Mouse (Mus musculus) hindbrain, postnatal 0 days (tissue): Measurements from ENCODE around the gene Olfr1448. TPM values are rescaled to one million over a fixed set of nuclear protein-coding genes. Genes with fewer than 3 reads are reported as not detected.
"Not testable (repeated sequence)": the region's sequence is repeated elsewhere in the genome, so short reads cannot be mapped to it uniquely, and the experiment has no call there.

Experiments
- ATAC-seq: fragments of 200-750 bp; cut with Nextera tagmentation; 2 replicates; pipeline ENCODE4 v1.8.0; 2017; ENCODE audit warnings: mild to moderate bottlenecking, moderate TSS enrichment, moderate library complexity
- DNase-seq: peaks from one replicate; pipeline ENCODE4 v3.0.0-alpha.2; 2015; ENCODE audit warnings: low spot score
- H3K27ac ChIP-seq: fragments of 300-500 bp; sonication (generic); 2 replicates; pipeline ENCODE4 v1.5.1; 2014; ENCODE audit warnings: mild to moderate bottlenecking
- H3K27me3 ChIP-seq: fragments of 300-500 bp; sonication (generic); 2 replicates; pipeline ENCODE4 v1.6.1; 2014; ENCODE audit warnings: low read length, mixed read lengths; ENCODE audit not compliant: insufficient read depth
- H3K36me3 ChIP-seq: fragments of 300-500 bp; sonication (generic); 2 replicates; pipeline ENCODE4 v1.6.1; 2014; ENCODE audit warnings: low read length, mixed read lengths; ENCODE audit not compliant: insufficient read depth
- H3K4me1 ChIP-seq: fragments of 300-500 bp; sonication (generic); 2 replicates; pipeline ENCODE4 v1.6.1; 2014; ENCODE audit warnings: antibody characterized with exemption, low read length, mixed read lengths; ENCODE audit not compliant: insufficient read depth
- H3K4me2 ChIP-seq: fragments of 300-500 bp; sonication (generic); 2 replicates; pipeline ENCODE4 v1.6.1; 2014; ENCODE audit warnings: low read depth, mild to moderate bottlenecking, low read length, moderate library complexity, mixed read lengths
- H3K4me3 ChIP-seq: fragments of 300-500 bp; sonication (generic); 2 replicates; pipeline ENCODE4 v1.5.1; 2014; ENCODE audit warnings: low read length
- H3K9ac ChIP-seq: fragments of 300-500 bp; sonication (generic); replicated peaks from 2 replicates; pipeline ENCODE4 v1.6.1; 2014; ENCODE audit warnings: mild to moderate bottlenecking, low read length, moderate library complexity, mixed read lengths
- H3K9me3 ChIP-seq: fragments of 300-500 bp; sonication (generic); 2 replicates; pipeline ENCODE4 v1.6.1; 2016; ENCODE audit warnings: low read length, mixed read lengths
- CTCF ChIP-seq: IDR thresholded peaks from 2 replicates; pipeline ENCODE4 v1.5.1; 2016; ENCODE audit warnings: antibody characterized with exemption, control low read depth, low read depth
- WGBS: fragments of 180-500 bp; shearing (Covaris S2); extraction: QIAGEN DNeasy Blood & Tissue Kit; methylation state at CpG from one replicate; pipeline ENCODE4 v1.1.7; 2014; 5-methylcytosine and 5-hydroxymethylcytosine counted together
- polyA plus RNA-seq: library from polyadenylated mRNA; unstranded; fragments of >200 nt; fragmentation: Nextera tagmentation; extraction: Ambion mirVana; gene quantifications from 2 replicates; pipeline ENCODE4 v1.2.1, GENCODE M21; 2015
- total RNA-seq: library from RNA; depleted of rRNA; stranded (reverse); fragments of >200 nt; gene quantifications from 2 replicates; pipeline ENCODE4 v1.2.3, GENCODE M21; 2014; rRNA removed

Gene Olfr1448
- total RNA-seq (not detected in 2 replicates), polyA plus RNA-seq (not detected in 2 replicates)

DNA sequence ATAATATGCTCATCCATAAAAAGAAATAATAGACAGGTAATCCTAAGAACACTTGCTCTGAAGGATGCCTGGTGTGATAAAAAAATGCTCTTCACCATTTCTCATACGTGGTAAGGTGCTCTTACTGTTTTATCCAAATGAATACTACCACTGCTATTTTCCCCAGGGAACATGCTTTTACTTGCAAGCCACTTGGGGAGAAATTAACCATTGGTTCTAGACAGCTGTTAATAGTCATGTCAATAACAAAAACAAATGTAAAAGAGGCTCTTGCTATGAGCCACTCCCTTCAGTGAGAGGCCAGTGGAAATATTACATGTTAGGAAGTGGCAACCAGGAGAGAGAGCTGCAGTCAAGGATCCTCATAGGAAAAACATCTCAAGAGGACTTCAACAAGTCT lies at the start of gene Olfr1448:
Olfr1448 (minus strand) TSS at position 101 of the 400 bp plus-strand sequence.
- Histone ChIP-seq H3K9ac (no peak within 1 kb of the TSS), H3K4me3 (no peak within 1 kb of the TSS), H3K9me3 (0 out of 2 replicates have a peak, but pooled peaks cover 2% of the 10 kb centered on the region), H3K4me2 (no peak within 1 kb of the TSS), H3K27ac (no peak within 1 kb of the TSS), H3K4me1 (no peaks in the 10 kb centered on the region), H3K27me3 (no peaks in the 10 kb centered on the region), H3K36me3 (no peaks in the 10 kb centered on the region)
- TF ChIP-seq CTCF = no peak
- 65% methylated on average over 1 of the region's 1 CpGs for WGBS
- DNase-seq (no peak), ATAC-seq (no peak)

DNA sequence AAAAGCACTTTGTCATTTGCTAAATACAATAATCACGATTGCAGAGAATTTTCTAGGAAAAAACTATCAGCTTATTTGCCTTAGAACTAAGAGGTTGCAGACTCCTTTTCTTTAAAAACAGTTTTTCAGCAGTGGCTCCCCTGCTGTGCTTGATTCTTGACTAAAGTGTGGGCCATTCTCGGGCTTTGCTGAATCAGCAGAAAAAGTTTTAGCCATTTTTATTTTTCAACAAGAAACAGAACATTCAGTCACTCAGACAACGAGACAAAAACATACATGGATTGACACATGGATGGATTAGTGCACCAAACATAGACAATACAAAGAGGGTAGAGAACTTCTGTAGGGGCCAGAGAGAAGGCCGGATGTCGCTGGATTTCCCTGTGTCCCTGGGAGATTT lies 45.9 kb upstream of the Olfr1448 start:
- not testable (repeated sequence) for H3K27ac ChIP-seq, DNase-seq, H3K4me2 ChIP-seq, H3K9ac ChIP-seq, ATAC-seq, H3K4me1 ChIP-seq, H3K9me3 ChIP-seq, H3K36me3 ChIP-seq, H3K27me3 ChIP-seq, H3K4me3 ChIP-seq
- WGBS = 80% methylated on average over 5 of the region's 5 CpGs

DNA sequence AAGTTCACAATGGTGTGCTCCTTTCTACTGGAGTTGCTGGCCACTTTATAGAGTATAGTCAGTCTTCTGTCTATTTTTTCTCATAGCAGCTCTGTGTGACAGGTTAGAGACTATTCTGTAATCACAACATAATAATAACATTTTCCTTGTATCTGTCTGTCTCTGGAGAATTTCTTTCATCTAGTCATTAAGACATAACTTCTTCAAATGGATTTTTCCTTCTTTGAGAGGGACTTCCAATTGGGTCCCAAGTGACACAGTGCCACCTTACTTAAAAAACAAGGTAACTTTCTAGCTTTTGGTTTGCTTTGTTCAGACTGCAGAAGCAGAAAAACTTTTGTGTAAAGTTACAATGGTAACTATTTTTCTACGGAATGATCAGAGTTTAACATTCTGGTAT lies 25.7 kb upstream of the Olfr1448 start, which contains the start of gene Olfr1450:
Olfr1450 (plus strand) TSS at position 301 of the 400 bp plus-strand sequence.
- no peaks in the 10 kb centered on the region for H3K27me3 ChIP-seq
- no peak within 1 kb of the TSS for H3K4me3 ChIP-seq
- no peak for TF ChIP-seq CTCF
- 93% methylated on average over 1 of the region's 1 CpGs for WGBS
- H3K9me3 ChIP-seq = no peaks in the 10 kb centered on the region
- ATAC-seq (no peak), DNase-seq (no peak)
- H3K4me1 ChIP-seq = no peaks in the 10 kb centered on the region
- no peaks in the 10 kb centered on the region for H3K36me3 ChIP-seq
- no peak within 1 kb of the TSS for H3K9ac ChIP-seq
- H3K27ac ChIP-seq = no peak within 1 kb of the TSS
- no peak within 1 kb of the TSS for H3K4me2 ChIP-seq

DNA sequence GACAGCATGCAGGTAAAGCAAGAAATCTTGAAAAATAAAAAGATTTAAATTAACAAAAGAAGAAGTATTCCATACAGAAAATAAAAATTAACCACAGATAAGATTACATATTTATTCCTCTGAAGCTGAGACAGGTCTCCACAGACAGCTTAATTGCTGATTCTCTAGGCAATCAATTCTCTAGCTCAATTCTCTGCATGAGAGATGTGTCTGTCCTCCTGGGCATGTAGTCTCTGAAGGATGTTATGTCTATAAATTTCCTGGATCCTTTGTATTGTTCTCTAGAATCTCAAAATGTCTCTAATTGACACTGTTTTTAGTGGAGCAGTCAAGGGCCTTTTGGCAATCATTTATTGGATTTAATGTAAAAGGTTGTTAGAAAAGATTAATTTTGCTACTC lies 6.3 kb upstream of the Olfr1448 start, which contains the start of gene Olfr1449:
Olfr1449 (plus strand) TSS at position 301 of the 400 bp plus-strand sequence.
- Histone ChIP-seq H3K9ac (no peak within 1 kb of the TSS), H3K27ac (no peak within 1 kb of the TSS), H3K4me2 (no peak within 1 kb of the TSS), H3K9me3 (no peaks in the 10 kb centered on the region), H3K4me3 (no peak within 1 kb of the TSS), H3K27me3 (no peaks in the 10 kb centered on the region), H3K36me3 (no peaks in the 10 kb centered on the region), H3K4me1 (no peaks in the 10 kb centered on the region)
- ATAC-seq (no peak), DNase-seq (no peak)
- no peak for TF ChIP-seq CTCF

DNA sequence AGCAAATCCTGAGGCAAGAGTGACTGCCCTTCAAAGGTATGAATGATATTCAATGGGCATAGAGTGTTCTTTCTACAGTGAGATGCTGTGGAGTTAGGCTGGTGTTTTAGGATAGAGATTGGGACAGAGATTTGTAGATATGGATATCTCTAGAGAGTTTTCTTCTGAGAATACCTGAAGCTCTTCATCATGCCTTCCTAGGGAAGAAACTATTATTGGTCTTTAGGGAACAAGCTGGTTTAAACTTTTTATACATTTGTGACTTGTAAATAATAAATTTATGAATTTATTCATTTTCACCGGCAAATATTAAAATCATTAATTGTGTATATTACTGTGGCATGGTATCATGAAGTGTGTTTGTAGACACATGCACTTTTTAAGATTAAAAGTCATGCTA lies 20.6 kb downstream of the Olfr1448 start, which contains the start of gene Olfr1447:
Olfr1447 (minus strand) TSS at position 101 of the 400 bp plus-strand sequence.
- WGBS = 96% methylated on average over 1 of the region's 1 CpGs
- Histone ChIP-seq H3K9ac (no peak within 1 kb of the TSS), H3K9me3 (no peaks in the 10 kb centered on the region), H3K4me3 (no peak within 1 kb of the TSS), H3K4me1 (no peaks in the 10 kb centered on the region), H3K36me3 (no peaks in the 10 kb centered on the region), H3K27ac (no peak within 1 kb of the TSS), H3K27me3 (no peaks in the 10 kb centered on the region), H3K4me2 (no peak within 1 kb of the TSS)
- ATAC-seq (no peak), DNase-seq (no peak)
- TF ChIP-seq CTCF = no peak

DNA sequence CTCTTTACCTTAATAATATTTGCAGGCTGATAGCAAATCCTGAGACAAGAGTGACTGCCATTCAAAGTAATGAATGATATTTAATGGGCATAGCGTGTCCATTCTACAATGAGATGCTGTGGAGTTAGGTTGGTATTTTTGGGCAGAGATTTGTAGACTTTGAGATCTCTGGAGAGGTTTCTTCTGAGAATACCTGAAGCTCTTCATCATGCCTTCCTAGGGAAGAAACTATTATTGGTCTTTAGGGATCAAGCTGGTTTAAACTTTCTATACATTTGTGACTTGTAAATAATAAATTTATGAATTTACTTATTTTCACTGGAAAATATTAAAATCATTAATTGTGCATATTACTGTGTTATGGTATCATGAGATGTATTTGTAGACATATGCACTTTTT lies 30.8 kb downstream of the Olfr1448 start, which contains the start of gene Olfr1446:
Olfr1446 (minus strand) TSS at position 101 of the 400 bp plus-strand sequence.
- DNase-seq (no peak), ATAC-seq (no peak)
- H3K4me2 ChIP-seq = no peak within 1 kb of the TSS
- H3K4me3 ChIP-seq = no peak within 1 kb of the TSS
- no peak for TF ChIP-seq CTCF
- no peaks in the 10 kb centered on the region for H3K9me3 ChIP-seq
- no peaks in the 10 kb centered on the region for H3K27me3 ChIP-seq
- no peak within 1 kb of the TSS for H3K27ac ChIP-seq
- no peaks in the 10 kb centered on the region for H3K4me1 ChIP-seq
- H3K36me3 ChIP-seq = no peaks in the 10 kb centered on the region
- WGBS = 84% methylated on average over 1 of the region's 1 CpGs
- H3K9ac ChIP-seq = no peak within 1 kb of the TSS

DNA sequence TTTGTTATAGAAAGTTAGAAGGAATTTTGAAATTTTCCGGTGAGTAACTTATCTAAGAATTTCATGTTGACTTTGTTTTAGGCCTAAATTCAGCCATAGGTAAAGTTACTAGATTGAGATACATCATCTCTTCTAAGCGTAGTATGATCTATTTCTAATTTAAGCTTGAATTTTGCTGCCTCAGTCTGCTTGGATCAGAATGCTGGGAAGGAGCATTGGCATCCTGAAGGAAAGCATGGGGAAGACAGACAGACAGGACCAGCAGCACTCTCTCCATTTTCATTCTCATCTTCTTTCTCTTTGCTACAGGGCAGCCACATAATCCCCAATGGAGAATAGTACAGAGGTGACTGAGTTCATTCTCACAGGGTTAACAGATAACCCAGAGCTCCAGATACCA lies 40.7 kb downstream of the Olfr1448 start, which contains the start of gene Olfr1445:
Olfr1445 (plus strand) TSS at position 301 of the 400 bp plus-strand sequence.
- no peak for TF ChIP-seq CTCF
- ATAC-seq = no peak
- 82% methylated on average over 2 of the region's 2 CpGs for WGBS
- no peak for DNase-seq
- no peaks in the 10 kb centered on the region for H3K4me1 ChIP-seq
- no peak within 1 kb of the TSS for H3K9ac ChIP-seq
- no peaks in the 10 kb centered on the region for H3K9me3 ChIP-seq
- H3K36me3 ChIP-seq = no peaks in the 10 kb centered on the region
- no peak within 1 kb of the TSS for H3K4me3 ChIP-seq
- H3K27ac ChIP-seq = no peak within 1 kb of the TSS
- H3K4me2 ChIP-seq = no peak within 1 kb of the TSS
- no peaks in the 10 kb centered on the region for H3K27me3 ChIP-seq

Other genes with a start within 250 kb of the Olfr1448 start
- gene Olfr1443, start 246.3 kb downstream of the Olfr1448 start, total RNA-seq = not detected in 2 replicates
- not detected in 2 replicates for gene Olfr1443, start 246.3 kb downstream of the Olfr1448 start, polyA plus RNA-seq
- not detected in 2 replicates for gene Keg1, start 228.6 kb downstream of the Olfr1448 start, total RNA-seq
- gene Keg1, start 228.6 kb downstream of the Olfr1448 start, polyA plus RNA-seq = not detected in 2 replicates
- 0.42 and 1.3 TPM in 2 replicates for gene Cntf, start 158.8 kb downstream of the Olfr1448 start, total RNA-seq
- gene Cntf, start 158.8 kb downstream of the Olfr1448 start, polyA plus RNA-seq = 0.83 and 1.5 TPM in 2 replicates
- 42.5 and 49.1 TPM in 2 replicates for gene Zfp91, start 128.3 kb downstream of the Olfr1448 start, total RNA-seq
- gene Zfp91, start 128.3 kb downstream of the Olfr1448 start, polyA plus RNA-seq = 13.4 and 14.1 TPM in 2 replicates
- 0.83 and 1.8 TPM in 2 replicates for gene Lpxn, start 128.2 kb downstream of the Olfr1448 start, total RNA-seq
- gene Lpxn, start 128.2 kb downstream of the Olfr1448 start, polyA plus RNA-seq = 1.1 and 1.2 TPM in 2 replicates
- not detected in 2 replicates for gene Gm5244, start 77.7 kb downstream of the Olfr1448 start, total RNA-seq
- gene Gm5244, start 77.7 kb downstream of the Olfr1448 start, polyA plus RNA-seq = not detected in 2 replicates
- not detected in 2 replicates for gene Olfr1444, start 67.1 kb downstream of the Olfr1448 start, total RNA-seq
- not detected in 2 replicates for gene Olfr1444, start 67.1 kb downstream of the Olfr1448 start, polyA plus RNA-seq
- gene Olfr1445, start 40.6 kb downstream of the Olfr1448 start, total RNA-seq = not detected in 2 replicates
- gene Olfr1445, start 40.6 kb downstream of the Olfr1448 start, polyA plus RNA-seq = not detected in 2 replicates
- not detected in 2 replicates for gene Olfr1446, start 30.9 kb downstream of the Olfr1448 start, total RNA-seq
- not detected in 2 replicates for gene Olfr1446, start 30.9 kb downstream of the Olfr1448 start, polyA plus RNA-seq
- not detected in 2 replicates for gene Olfr1447, start 20.7 kb downstream of the Olfr1448 start, total RNA-seq
- gene Olfr1447, start 20.7 kb downstream of the Olfr1448 start, polyA plus RNA-seq = not detected in 2 replicates
- not detected in 2 replicates for gene Olfr1449, start 6.4 kb upstream of the Olfr1448 start, total RNA-seq
- not detected in 2 replicates for gene Olfr1449, start 6.4 kb upstream of the Olfr1448 start, polyA plus RNA-seq
- gene Olfr1450, start 25.8 kb upstream of the Olfr1448 start, total RNA-seq = not detected in 2 replicates
- not detected in 2 replicates for gene Olfr1450, start 25.8 kb upstream of the Olfr1448 start, polyA plus RNA-seq
- gene Olfr1451, start 70.6 kb upstream of the Olfr1448 start, total RNA-seq = not detected in 2 replicates
- gene Olfr1451, start 70.6 kb upstream of the Olfr1448 start, polyA plus RNA-seq = not detected in 2 replicates
- gene Olfr1453, start 103.9 kb upstream of the Olfr1448 start, total RNA-seq = not detected in 2 replicates
- not detected in 2 replicates for gene Olfr1453, start 103.9 kb upstream of the Olfr1448 start, polyA plus RNA-seq
- not detected in 2 replicates for gene Olfr1454, start 136.2 kb upstream of the Olfr1448 start, total RNA-seq
- gene Olfr1454, start 136.2 kb upstream of the Olfr1448 start, polyA plus RNA-seq = not detected in 2 replicates
- not detected in 2 replicates for gene Olfr1457, start 173.5 kb upstream of the Olfr1448 start, total RNA-seq
- gene Olfr1457, start 173.5 kb upstream of the Olfr1448 start, polyA plus RNA-seq = not detected in 2 replicates
- not detected in 2 replicates for gene Olfr1458, start 182.4 kb upstream of the Olfr1448 start, total RNA-seq
- gene Olfr1458, start 182.4 kb upstream of the Olfr1448 start, polyA plus RNA-seq = not detected in 2 replicates
- not detected in 2 replicates for gene Olfr1459, start 225.1 kb upstream of the Olfr1448 start, total RNA-seq
- not detected in 2 replicates for gene Olfr1459, start 225.1 kb upstream of the Olfr1448 start, polyA plus RNA-seq
- gene Olfr1461, start 238.6 kb upstream of the Olfr1448 start, total RNA-seq = not detected in 2 replicates
- not detected in 2 replicates for gene Olfr1461, start 238.6 kb upstream of the Olfr1448 start, polyA plus RNA-seq